Mouse (Mus musculus) limb, embryonic 15.5 days (tissue): ENCODE results near the gene Sde2. TPM values are rescaled to one million over a fixed set of nuclear protein-coding genes. Genes with fewer than 3 reads are reported as not detected.

ENCODE experiments used
- ATAC-seq: fragments of 200-750 bp; cut with Nextera tagmentation; 2 replicates; pipeline ENCODE4 v1.8.0; 2017; ENCODE audit warnings: low read depth, moderate TSS enrichment; ENCODE audit not compliant: insufficient number of reproducible peaks, low FRiP score, low TSS enrichment
- H3K27ac ChIP-seq: fragments of 300-500 bp; sonication (generic); 2 replicates; pipeline ENCODE4 v1.5.1; 2015; ENCODE audit warnings: moderate library complexity, mild to moderate bottlenecking, inconsistent platforms
- H3K27me3 ChIP-seq: fragments of 300-500 bp; sonication (generic); 2 replicates; pipeline ENCODE4 v1.6.1; 2015; ENCODE audit warnings: inconsistent platforms
- H3K36me3 ChIP-seq: fragments of 300-500 bp; sonication (generic); 2 replicates; pipeline ENCODE4 v1.6.1; 2015; ENCODE audit warnings: inconsistent platforms
- H3K4me1 ChIP-seq: fragments of 300-500 bp; sonication (generic); 2 replicates; pipeline ENCODE4 v1.6.1; 2015; ENCODE audit warnings: inconsistent platforms
- H3K4me2 ChIP-seq: fragments of 300-500 bp; sonication (generic); 2 replicates; pipeline ENCODE4 v1.6.1; 2015; ENCODE audit warnings: mild to moderate bottlenecking, inconsistent platforms
- H3K4me3 ChIP-seq: fragments of 300-500 bp; sonication (generic); 2 replicates; pipeline ENCODE4 v1.5.1; 2015; ENCODE audit warnings: mild to moderate bottlenecking, inconsistent platforms
- H3K9ac ChIP-seq: fragments of 300-500 bp; sonication (generic); 2 replicates; pipeline ENCODE4 v1.6.1; 2015; ENCODE audit warnings: inconsistent platforms
- H3K9me3 ChIP-seq: fragments of 300-500 bp; sonication (generic); 2 replicates; pipeline ENCODE4 v1.6.1; 2016; ENCODE audit warnings: inconsistent platforms
- WGBS: fragments of 180-500 bp; shearing (Covaris S2); methylation state at CpG from one replicate; pipeline ENCODE4 v1.1.7; 2015; 5-methylcytosine and 5-hydroxymethylcytosine counted together
- polyA plus RNA-seq: library from polyadenylated mRNA; unstranded; fragments of >200 nt; fragmentation: Nextera tagmentation; extraction: Ambion mirVana; gene quantifications from 2 replicates; pipeline ENCODE4 v1.2.1, GENCODE M21; 2015

Gene Sde2
- polyA plus RNA-seq, 1 experiment from 2014 or later, result 37.0 TPM

GRCm38 (mm10) chr1:180912792-180913191 lies 61.9 kb downstream of the Sde2 start:
- Histone ChIP-seq H3K4me1 (peaks cover 31% of the 10 kb centered on the region), H3K27me3 (no peaks in the 10 kb centered on the region), H3K27ac (peak overlapping the region; percentile 75; the same call in 1 of the 2 replicates)

DNA sequence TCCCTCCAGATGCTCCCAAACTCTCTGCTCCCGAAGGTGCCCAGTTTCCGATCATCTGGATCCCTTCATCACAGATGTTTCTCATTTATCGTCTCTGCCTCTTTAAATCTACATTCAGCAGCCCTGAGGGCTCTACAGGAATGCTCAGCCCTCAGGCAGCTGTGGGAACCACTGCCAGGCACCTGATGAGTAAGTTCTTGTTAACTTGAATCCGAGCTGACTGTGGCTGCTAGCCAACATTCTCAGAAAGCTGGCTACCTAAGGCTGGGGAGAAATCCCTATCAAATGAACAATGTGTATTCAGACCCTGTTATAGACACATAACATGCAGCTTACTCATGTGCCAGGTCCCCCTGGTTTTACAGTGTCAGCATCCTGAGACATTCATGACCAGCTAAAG lies 62.9 kb downstream of the Sde2 start:
- WGBS, result 11% methylated on average over 4 of the region's 4 CpGs
- Histone ChIP-seq H3K4me1 (peaks cover 31% of the 10 kb centered on the region), H3K27ac (peak overlapping the region; percentile 75), H3K4me2 (0 out of 2 replicates have a peak overlapping the region, but pooled peaks have one; percentile 2), H3K36me3 (peaks cover 9% of the 10 kb centered on the region; the same call in 1 of the 2 replicates), H3K9ac (no peak overlapping the region), H3K9me3 (no peaks in the 10 kb centered on the region), H3K27me3 (no peaks in the 10 kb centered on the region), H3K4me3 (no peak overlapping the region)
- peak; percentile 77 for ATAC-seq

More at GRCm38 (mm10) chr1:180912792-180913191, 61.9 kb downstream of the Sde2 start:
- H3K9ac ChIP-seq, result no peak overlapping the region
- 74% methylated on average over 5 of the region's 5 CpGs for WGBS
- H3K36me3 ChIP-seq, result peaks cover 19% of the 10 kb centered on the region
- no peak overlapping the region for H3K4me2 ChIP-seq
- H3K4me3 ChIP-seq, result no peak overlapping the region
- ATAC-seq, result no peak
- H3K9me3 ChIP-seq, result no peaks in the 10 kb centered on the region

- no peak for ATAC-seq
- H3K4me1 ChIP-seq, result peaks cover 28% of the 10 kb centered on the region
- no peak overlapping the region for H3K4me3 ChIP-seq
- H3K9me3 ChIP-seq, result no peaks in the 10 kb centered on the region
- no peak overlapping the region for H3K9ac ChIP-seq
- no peak overlapping the region for H3K4me2 ChIP-seq
- no peak overlapping the region for H3K27ac ChIP-seq
- 87% methylated on average over 11 of the region's 11 CpGs for WGBS
- no peaks in the 10 kb centered on the region for H3K27me3 ChIP-seq
- no peaks in the 10 kb centered on the region for H3K36me3 ChIP-seq
Observed at GRCm38 (mm10) chr1:180916425-180916824, 65.5 kb downstream of the Sde2 start.

- Histone ChIP-seq H3K4me3 (no peak overlapping the region), H3K4me2 (no peak overlapping the region), H3K27me3 (no peaks in the 10 kb centered on the region), H3K36me3 (no peaks in the 10 kb centered on the region), H3K9me3 (no peaks in the 10 kb centered on the region), H3K4me1 (peaks cover 22% of the 10 kb centered on the region), H3K27ac (no peak overlapping the region), H3K9ac (no peak overlapping the region)
- WGBS, result 46% methylated on average over 1 of the region's 1 CpGs
- ATAC-seq, result no peak
Observed at GRCm38 (mm10) chr1:180917053-180917452, 66.1 kb downstream of the Sde2 start.

Other genes starting within 250 kb of the Sde2 start
- 14.4 and 15.3 TPM in 2 replicates for gene Lin9, start 210.0 kb upstream of the Sde2 start, polyA plus RNA-seq
- 0.17 and 0.22 TPM in 2 replicates for gene Mixl1, start 154.1 kb upstream of the Sde2 start, polyA plus RNA-seq
- 24.0 and 27.9 TPM in 2 replicates for gene Acbd3, start 125.1 kb upstream of the Sde2 start, polyA plus RNA-seq
- gene H3f3a, start 37.2 kb upstream of the Sde2 start, polyA plus RNA-seq, result 2,561 and 2,592 TPM in 2 replicates
- 0.28 TPM in 1 of 2 replicates, not detected in the other for gene Lefty2, start 42.0 kb downstream of the Sde2 start, polyA plus RNA-seq
- gene Pycr2, start 53.2 kb downstream of the Sde2 start, polyA plus RNA-seq, result 93.9 and 102 TPM in 2 replicates
- gene Lefty1, start 83.9 kb downstream of the Sde2 start, polyA plus RNA-seq, result 3.8 and 4.0 TPM in 2 replicates
- gene Tmem63a, start 91.2 kb downstream of the Sde2 start, polyA plus RNA-seq, result 26.9 and 28.2 TPM in 2 replicates
- gene Ephx1, start 169.8 kb downstream of the Sde2 start, polyA plus RNA-seq, result 12.4 and 20.3 TPM in 2 replicates
- not detected in 2 replicates for gene 9130409I23Rik, start 200.1 kb downstream of the Sde2 start, polyA plus RNA-seq